Mouse (Mus musculus) C2C12 (cell line): ENCODE data around the gene Gm9970. TPM values are rescaled to one million over a fixed set of nuclear protein-coding genes. Genes with fewer than 3 reads are reported as not detected.

Source experiments
- H3K27me3 ChIP-seq: one replicate; pipeline ENCODE4 v1.6.1; 2011; ENCODE audit not compliant: control insufficient read depth, insufficient read depth, insufficient read length
- H3K36me3 ChIP-seq: one replicate; pipeline ENCODE4 v1.6.1; 2011; ENCODE audit not compliant: control insufficient read depth, insufficient read depth
- H3K4me3 ChIP-seq: one replicate; pipeline ENCODE4 v1.5.1; 2011; ENCODE audit warnings: mild to moderate bottlenecking, control low read depth; ENCODE audit not compliant: poor library complexity, insufficient read depth, severe bottlenecking
- H3K79me2 ChIP-seq: one replicate; pipeline ENCODE4 v1.6.1; 2011; ENCODE audit not compliant: control insufficient read depth, insufficient read depth
- H3K79me3 ChIP-seq: one replicate; pipeline ENCODE4 v1.6.1; 2011; ENCODE audit warnings: low read depth, control low read depth
- H3ac ChIP-seq: one replicate; pipeline ENCODE3; 2011; ENCODE audit warnings: low read depth; ENCODE audit not compliant: control insufficient read depth, insufficient read length
- CEBPB ChIP-seq: IDR thresholded peaks from one replicate; pipeline ENCODE4 v1.6.1; 2011; ENCODE audit warnings: low read depth, mild to moderate bottlenecking, control low read depth, moderate library complexity
- CTCF ChIP-seq: IDR thresholded peaks from one replicate; pipeline ENCODE4 v1.5.1; 2011; ENCODE audit not compliant: control insufficient read depth, insufficient read depth, insufficient read length
- FOSL1 ChIP-seq: IDR thresholded peaks from one replicate; pipeline ENCODE4 v1.8.0; 2011; ENCODE audit warnings: mild to moderate bottlenecking, low read length; ENCODE audit not compliant: poor library complexity, insufficient read depth, severe bottlenecking
- MAX ChIP-seq: IDR thresholded peaks from one replicate; pipeline ENCODE4 v1.6.1; 2011; ENCODE audit warnings: mild to moderate bottlenecking, control low read depth
- MYOD1 ChIP-seq: IDR thresholded peaks from one replicate; pipeline ENCODE4 v1.6.1; 2011; ENCODE audit warnings: low read depth; ENCODE audit not compliant: control insufficient read depth, insufficient read length
- MYOG ChIP-seq: IDR thresholded peaks from one replicate; pipeline ENCODE4 v1.6.1; 2011; ENCODE audit not compliant: control insufficient read depth, insufficient read length; ENCODE audit errors: extremely low read depth
- USF1 ChIP-seq: IDR thresholded peaks from one replicate; pipeline ENCODE4 v1.6.1; 2011; ENCODE audit warnings: low read depth, mild to moderate bottlenecking, control low read depth, moderate library complexity
- polyA plus RNA-seq: library from polyadenylated mRNA; unstranded; fragments of >200 nt; fragmentation: generic; extraction: Trizol; gene quantifications from one replicate; pipeline ENCODE4 v1.2.1, GENCODE M21; 2012; ENCODE audit warnings: missing spikeins

Gm9970 gene
- polyA plus RNA-seq, 1 experiment = 0.09 TPM

GRCm38 (mm10) chr5:31254901-31255300 is 13.9 kb upstream of the Gm9970 start:
- Histone ChIP-seq H3K4me3 (no peak overlapping the region), H3K79me3 (no peaks in the 10 kb centered on the region), H3ac (no peak overlapping the region), H3K79me2 (no peaks in the 10 kb centered on the region), H3K27me3 (no peaks in the 10 kb centered on the region), H3K36me3 (peaks cover 25% of the 10 kb centered on the region)
- no peak for TF ChIP-seq FOSL1
- TF ChIP-seq USF1 = no peak
- TF ChIP-seq MAX = no peak
- no peak for TF ChIP-seq CTCF
- TF ChIP-seq MYOD1 = no peak
- TF ChIP-seq MYOG = no peak
- no peak for TF ChIP-seq CEBPB

GRCm38 (mm10) chr5:31254452-31254851 is 13.4 kb upstream of the Gm9970 start:
- no peaks in the 10 kb centered on the region for H3K79me3 ChIP-seq
- no peak overlapping the region for H3ac ChIP-seq
- no peaks in the 10 kb centered on the region for H3K27me3 ChIP-seq
- TF ChIP-seq MAX = no peak
- TF ChIP-seq MYOG = no peak
- no peak for TF ChIP-seq CEBPB
- no peak for TF ChIP-seq USF1
- TF ChIP-seq MYOD1 = no peak
- TF ChIP-seq FOSL1 = no peak
- no peak for TF ChIP-seq CTCF
- no peaks in the 10 kb centered on the region for H3K79me2 ChIP-seq
- H3K36me3 ChIP-seq = peaks cover 29% of the 10 kb centered on the region
- no peak overlapping the region for H3K4me3 ChIP-seq

GRCm38 (mm10) chr5:31253806-31254205 is 12.8 kb upstream of the Gm9970 start:
- Histone ChIP-seq H3K36me3 (peaks cover 36% of the 10 kb centered on the region), H3K79me3 (no peaks in the 10 kb centered on the region)

GRCm38 (mm10) chr5:31252795-31253545 is 11.9 kb upstream of the Gm9970 start:
- Histone ChIP-seq H3K36me3 (peaks cover 44% of the 10 kb centered on the region), H3K27me3 (no peaks in the 10 kb centered on the region), H3ac (no peak overlapping the region), H3K79me2 (no peaks in the 10 kb centered on the region), H3K4me3 (no peak overlapping the region), H3K79me3 (no peaks in the 10 kb centered on the region)
- no peak for TF ChIP-seq FOSL1
- no peak for TF ChIP-seq MYOG
- no peak for TF ChIP-seq MAX
- no peak for TF ChIP-seq CTCF
- no peak for TF ChIP-seq MYOD1
- TF ChIP-seq CEBPB = no peak
- TF ChIP-seq USF1 = no peak

More at GRCm38 (mm10) chr5:31253806-31254205, 12.8 kb upstream of the Gm9970 start:
- TF ChIP-seq USF1 (no peak), MYOD1 (no peak), MAX (no peak), CTCF (no peak), CEBPB (no peak), FOSL1 (no peak), MYOG (no peak)
- Histone ChIP-seq H3K79me2 (no peaks in the 10 kb centered on the region), H3K27me3 (no peaks in the 10 kb centered on the region), H3K4me3 (no peak overlapping the region), H3ac (no peak overlapping the region)

GRCm38 (mm10) chr5:31252151-31252550 is 11.1 kb upstream of the Gm9970 start:
- H3ac ChIP-seq = no peak overlapping the region
- H3K36me3 ChIP-seq = peaks cover 51% of the 10 kb centered on the region
- H3K79me2 ChIP-seq = no peaks in the 10 kb centered on the region
- no peak overlapping the region for H3K4me3 ChIP-seq
- TF ChIP-seq MYOG = no peak
- no peak for TF ChIP-seq CEBPB
- TF ChIP-seq USF1 = no peak
- TF ChIP-seq MAX = no peak
- no peak for TF ChIP-seq FOSL1
- no peak for TF ChIP-seq CTCF
- TF ChIP-seq MYOD1 = no peak
- no peaks in the 10 kb centered on the region for H3K27me3 ChIP-seq
- no peaks in the 10 kb centered on the region for H3K79me3 ChIP-seq
